Mouse (Mus musculus) cortical plate, adult 2 months (tissue): ENCODE data around the gene Tmem183a.

Experiments used
- CTCF ChIP-seq: fragments of 200-500 bp; IDR thresholded peaks from 2 replicates; pipeline ENCODE4 v1.5.1; 2011; ENCODE audit warnings: mild to moderate bottlenecking, control low read depth, low read length; ENCODE audit not compliant: insufficient read depth; ENCODE audit errors: extremely low read depth
- POLR2A ChIP-seq: fragments of 200-500 bp; IDR thresholded peaks from 2 replicates; pipeline ENCODE4 v1.6.1; 2011; ENCODE audit warnings: mild to moderate bottlenecking, low read length, control low read depth; ENCODE audit not compliant: insufficient read depth; ENCODE audit errors: extremely low read depth

DNA sequence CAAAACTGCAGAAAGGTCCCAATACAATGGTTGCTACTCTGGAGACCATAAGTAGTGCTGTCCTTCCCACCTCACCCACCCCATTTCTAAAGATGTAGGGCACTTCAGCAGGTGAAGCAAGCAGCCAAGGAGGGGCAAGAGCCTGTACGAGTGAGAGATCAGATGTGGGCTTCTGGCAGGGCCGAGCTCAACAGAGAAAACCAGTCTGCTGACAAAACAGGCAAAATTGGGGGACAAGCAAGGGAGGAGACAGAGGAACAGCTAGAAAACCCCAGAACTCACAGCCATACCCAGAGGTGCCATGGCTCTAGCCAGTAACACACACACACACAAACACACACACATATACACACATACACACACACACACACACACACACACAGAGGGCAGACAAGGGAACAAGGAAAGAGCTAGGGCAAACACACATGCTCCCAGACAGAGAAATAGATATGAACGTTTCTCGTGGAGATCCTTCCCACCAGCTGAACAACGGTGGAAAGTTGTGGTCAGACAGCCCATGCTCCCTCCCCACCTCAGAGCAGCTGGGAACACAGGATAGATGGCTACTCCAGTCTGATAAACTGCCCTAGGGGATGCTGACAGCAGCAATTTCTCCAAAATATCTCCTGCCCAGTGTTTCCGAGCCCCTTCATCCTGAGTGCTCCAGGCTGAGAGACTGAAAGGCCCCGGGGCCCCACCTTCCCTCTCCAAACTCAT is 27.5 kb downstream of the Tmem183a start:
- TF ChIP-seq CTCF (no peak), POLR2A (no peak)
